Mouse (Mus musculus): ENCODE results near the gene Macc1. TPM values are rescaled to one million over a fixed set of nuclear protein-coding genes. Genes with fewer than 3 reads are reported as not detected.

The Macc1 gene
- total RNA-seq, 2 experiments from 2014 or later: not detected

DNA sequence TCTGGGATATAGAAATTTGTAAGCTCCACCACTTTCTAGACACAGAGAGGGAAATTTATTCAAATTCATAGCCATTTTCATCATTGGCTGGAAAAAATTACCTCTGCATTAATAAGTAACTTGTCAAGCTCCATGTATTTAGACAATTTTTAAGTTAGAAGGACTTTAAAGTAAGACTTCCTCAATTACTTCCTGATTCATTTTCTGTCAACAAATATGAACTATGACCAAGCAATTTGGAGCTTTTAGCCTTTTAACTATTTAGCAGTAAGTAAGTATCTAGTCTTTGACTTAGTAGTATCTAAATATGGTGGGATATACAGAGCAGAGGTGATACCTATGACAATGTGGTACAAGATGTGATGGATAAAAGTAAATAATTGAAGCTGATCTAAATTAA, 72.2 kb downstream of the Macc1 start:
- intact Hi-C loops (cut with DNase I): no loop called here
- no peak for DNase-seq

DNA sequence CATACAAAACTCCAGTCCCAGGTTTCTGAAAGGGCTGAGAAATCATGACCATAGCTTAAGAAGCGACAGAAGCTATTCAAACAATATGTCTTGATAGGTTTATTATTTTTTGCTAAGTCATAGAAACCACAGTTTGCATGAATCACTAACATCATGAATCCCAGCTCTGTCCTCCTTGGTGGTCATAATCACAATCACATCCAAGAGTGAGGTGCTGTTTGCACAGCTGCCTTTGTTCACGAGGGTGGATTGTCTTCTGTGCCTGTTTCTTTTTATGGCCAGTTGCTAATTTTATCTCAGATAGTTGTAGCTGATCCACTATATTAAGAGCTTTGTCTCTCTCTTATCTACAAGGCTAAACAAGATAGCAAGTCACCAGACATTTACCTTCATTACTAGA, 72.6 kb downstream of the Macc1 start:
- intact Hi-C loops (cut with DNase I): no loop called here
- no peak for DNase-seq

DNA sequence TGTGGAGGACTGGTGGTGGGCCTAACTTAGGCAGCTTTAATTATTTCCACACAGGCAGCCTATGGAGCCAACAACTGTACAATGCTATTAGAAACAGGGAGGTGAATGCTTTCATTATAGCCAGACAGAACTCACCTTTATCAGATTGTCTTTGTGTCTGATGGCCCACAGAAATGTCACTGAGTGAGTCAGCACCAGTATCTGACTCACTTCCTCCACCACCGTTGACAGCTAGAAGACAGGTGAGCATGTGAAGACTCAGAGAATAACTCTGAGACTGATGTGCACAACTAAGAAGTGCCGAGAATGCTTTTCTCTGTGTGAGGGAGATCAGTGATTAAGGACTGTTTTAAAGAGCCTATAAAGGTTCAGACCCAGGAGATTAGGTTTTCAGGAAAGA, 73.9 kb downstream of the Macc1 start:
- intact Hi-C loops (cut with DNase I): no loop called here
- DNase-seq: no peak

DNA sequence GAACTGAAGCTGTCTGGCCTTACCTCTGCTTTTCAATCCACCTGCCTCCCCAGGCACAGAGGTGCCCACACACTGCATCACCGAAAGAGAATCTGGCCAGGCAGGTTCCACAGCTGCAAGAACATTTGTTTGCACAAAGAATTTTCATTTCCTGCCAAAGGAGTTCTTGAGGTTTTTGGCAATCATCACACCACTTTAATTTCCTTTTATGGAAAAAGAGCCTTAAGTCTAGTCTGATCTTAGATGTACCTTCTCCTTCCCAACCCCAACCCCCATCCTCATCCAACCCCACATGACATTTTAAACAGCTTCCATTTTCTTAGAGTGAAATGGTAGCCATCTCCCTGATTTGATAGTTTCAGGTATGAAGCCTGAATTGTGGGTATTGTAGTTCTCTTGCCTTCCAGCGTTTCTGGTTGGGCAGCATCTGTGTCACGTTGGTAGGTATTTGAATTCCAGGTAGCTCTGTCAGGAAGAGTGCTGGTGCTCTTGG, 76.2 kb downstream of the Macc1 start:
- intact Hi-C loops (cut with DNase I): no loop called here
- no peak for DNase-seq

DNA sequence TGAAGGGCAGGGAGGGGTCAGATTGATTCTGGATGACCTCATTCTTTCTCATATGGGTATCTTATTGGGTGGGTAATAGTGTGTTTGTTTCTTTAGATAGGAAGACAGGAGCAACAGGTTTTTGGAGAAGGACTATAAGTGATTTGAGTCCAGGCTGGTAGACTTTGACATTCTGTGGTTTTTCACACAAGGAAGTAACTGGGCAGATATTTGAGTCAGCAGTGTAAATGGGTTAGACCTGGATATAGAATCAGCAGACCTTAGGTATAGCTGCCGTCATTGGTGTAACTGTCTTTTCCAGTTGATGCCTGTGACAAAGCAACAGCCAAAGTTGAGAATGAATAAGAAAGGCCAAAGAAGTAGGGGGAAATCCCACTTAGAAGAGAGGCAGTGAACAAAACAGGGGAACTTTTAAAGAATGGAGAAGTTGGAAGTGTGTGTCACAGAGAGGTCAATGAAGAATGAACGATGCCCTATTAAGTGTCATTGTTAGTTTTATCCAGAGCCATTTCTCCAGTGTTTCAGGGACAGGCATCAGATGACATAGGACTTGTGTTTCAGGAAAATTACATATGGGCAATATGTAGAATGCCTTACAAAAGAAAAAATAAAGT, 84.1 kb downstream of the Macc1 start:
- intact Hi-C loops (cut with DNase I): no loop called here
- DNase-seq: no peak

DNA sequence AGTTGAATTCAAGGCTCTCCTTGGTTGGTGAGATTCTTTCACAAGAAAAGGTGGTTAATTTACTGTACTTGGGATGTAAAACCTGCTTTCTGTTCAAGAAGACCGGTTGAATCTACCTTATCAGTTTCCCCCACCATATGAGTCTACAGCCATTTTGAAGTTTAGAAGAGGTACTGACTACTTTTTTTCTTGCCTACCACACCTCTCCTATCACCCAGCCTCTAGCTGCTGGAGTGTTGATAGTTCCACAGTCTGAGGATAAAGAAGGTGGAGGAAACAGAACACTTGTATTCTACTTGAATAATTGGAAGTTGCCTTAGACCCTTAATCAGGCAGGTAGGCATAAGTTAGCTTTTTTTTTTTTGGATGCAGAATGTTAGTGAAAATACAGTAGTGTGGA, 88.2 kb downstream of the Macc1 start:
- DNase-seq: no peak
- intact Hi-C loops (cut with DNase I): no loop called here

DNA sequence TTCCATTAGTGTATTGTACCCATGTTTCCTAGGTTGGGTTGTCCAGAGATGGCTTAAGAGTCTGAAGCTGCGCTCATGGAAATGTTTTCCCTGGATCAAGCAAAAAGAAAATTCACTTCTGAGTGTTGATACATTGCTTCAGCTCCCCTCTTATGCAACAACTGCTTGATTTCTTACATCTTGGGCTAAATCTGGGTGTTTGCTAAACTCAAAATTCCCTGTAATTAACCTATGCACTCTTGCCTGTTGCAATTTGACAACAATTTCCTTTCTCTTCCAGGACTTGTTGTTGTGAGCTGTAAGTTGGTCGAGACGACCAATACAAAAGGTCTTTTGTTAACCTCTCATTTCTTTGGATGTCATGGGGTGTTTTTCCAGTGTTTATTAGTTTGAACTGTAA, 88.7 kb downstream of the Macc1 start:
- intact Hi-C loops (cut with DNase I): no loop called here
- no peak for DNase-seq

DNA sequence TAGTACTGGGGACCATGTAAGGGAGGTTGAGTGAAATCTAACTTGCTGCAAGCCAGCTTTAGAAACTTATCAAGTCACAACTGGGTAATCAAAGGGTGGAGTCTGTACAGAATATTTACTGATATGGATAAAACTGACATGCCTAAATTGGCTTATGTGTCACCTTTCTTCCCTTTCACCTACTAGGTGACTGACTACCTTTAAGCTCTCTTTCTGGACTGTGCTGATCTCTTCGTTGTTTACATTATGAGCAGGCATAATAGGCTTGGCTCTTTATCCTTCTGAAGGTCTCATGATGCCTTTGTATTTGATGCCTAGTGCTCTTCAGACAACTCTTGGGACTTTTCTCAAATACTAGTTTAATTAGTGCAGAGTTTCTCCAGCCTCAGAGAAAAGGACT, 90.7 kb downstream of the Macc1 start:
- no peak for DNase-seq
- intact Hi-C loops (cut with DNase I): no loop called here

DNA sequence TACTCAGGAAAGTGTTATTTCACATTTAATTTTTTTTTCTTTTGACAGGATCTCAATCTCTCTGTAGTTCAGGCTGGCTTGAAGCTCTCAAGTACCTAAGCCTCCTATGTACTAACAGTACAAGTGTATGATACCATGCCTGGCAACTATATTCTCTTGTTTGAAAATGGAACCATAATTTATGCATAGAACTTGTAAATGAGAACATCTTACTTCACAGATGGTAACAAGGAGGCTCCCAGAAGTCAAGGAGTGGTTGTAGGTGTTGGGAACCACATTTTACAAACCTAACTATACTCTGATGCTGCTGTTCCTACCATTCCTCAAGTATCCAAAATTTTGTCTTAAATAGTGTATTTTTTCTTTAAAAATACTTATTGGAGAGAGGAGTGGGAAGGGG, 96.5 kb downstream of the Macc1 start:
- DNase-seq: no peak
- intact Hi-C loops (cut with DNase I): no loop called here

DNA sequence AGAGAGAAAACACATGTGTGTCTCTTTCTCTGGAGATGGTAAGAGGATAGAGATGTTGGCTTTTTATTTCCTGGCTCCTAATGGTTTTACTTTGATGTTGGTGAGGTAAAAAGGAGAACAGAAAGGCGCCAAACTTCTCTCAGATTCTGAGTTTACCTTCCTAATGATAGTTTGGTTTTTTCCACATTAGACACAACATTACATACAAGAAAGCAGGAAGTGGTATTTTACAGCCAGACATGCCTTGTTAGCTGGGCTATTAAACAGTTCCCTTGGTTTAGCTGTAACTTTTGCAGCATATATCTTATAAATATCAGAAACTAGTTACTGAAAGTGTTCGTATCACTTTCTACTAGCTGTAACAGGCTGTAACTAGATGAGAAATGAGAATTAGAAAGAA, 96.9 kb downstream of the Macc1 start:
- intact Hi-C loops (cut with DNase I): no loop called here

DNA sequence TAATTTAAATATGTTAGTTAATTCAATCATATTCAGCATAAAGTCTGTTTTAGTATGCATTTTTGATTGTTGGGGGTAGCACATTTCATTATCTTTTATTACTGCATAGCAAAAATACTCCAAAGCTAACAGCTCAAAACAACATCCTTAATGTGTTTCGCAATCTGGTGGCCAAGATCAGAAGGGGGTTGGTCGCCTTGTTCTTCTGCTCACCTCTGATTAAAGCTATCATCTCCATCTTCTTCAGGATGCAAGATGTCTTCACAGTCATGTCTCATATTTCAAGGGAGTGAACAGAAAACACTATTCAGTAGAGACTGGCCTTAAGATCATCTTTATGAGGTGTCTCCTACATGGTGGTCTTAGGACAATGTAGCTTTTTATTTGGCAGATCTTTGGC, 97.9 kb downstream of the Macc1 start:
- intact Hi-C loops (cut with DNase I): no loop called here
- no peak for DNase-seq

More for the DNA sequence above, 96.9 kb downstream of the Macc1 start:
- no peak for DNase-seq

DNA sequence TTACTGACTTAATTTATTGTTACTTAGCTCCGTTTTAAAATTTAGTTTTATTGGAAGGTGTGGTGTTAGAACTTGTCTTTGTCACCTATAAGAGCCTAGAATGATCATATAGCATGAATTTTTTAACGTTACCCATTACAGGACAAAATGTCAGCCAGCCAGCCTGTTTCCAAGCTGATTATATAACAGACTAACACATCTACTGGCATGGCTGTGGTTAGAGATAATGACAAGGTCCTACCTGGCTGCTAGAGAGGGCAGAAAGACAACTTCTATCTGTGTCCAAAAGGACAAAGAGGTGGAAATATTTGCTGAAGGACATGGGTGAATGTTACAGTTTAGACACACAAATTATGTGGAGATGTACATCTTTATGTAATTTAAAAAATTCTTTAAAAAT, 101.8 kb downstream of the Macc1 start:
- no peak for DNase-seq
- intact Hi-C loops (cut with DNase I): no loop called here

DNA sequence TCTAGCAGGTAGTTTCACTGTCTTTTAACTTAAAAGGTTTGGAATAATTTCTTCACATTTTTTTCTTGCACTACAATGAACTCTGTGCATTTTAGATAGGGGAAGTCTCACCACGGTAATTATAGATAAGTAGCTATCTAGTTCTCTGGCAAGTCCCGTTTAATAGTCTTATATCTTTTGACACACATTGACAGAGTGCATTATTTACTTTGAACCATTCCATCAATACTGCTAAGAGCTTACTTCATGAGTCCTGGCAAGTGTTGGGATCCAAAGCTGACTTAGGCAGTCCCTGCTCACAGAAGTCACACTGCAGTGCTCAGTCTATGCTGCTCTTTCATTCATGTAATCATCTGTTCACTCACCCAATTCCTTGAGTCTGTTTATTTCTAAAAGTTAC, 111.7 kb downstream of the Macc1 start:
- intact Hi-C loops (cut with DNase I): loop anchor here (5.0 kb wide), 1 partner anchor 557 kb away; no protein-coding TSS in a partner anchor
- DNase-seq: no peak

DNA sequence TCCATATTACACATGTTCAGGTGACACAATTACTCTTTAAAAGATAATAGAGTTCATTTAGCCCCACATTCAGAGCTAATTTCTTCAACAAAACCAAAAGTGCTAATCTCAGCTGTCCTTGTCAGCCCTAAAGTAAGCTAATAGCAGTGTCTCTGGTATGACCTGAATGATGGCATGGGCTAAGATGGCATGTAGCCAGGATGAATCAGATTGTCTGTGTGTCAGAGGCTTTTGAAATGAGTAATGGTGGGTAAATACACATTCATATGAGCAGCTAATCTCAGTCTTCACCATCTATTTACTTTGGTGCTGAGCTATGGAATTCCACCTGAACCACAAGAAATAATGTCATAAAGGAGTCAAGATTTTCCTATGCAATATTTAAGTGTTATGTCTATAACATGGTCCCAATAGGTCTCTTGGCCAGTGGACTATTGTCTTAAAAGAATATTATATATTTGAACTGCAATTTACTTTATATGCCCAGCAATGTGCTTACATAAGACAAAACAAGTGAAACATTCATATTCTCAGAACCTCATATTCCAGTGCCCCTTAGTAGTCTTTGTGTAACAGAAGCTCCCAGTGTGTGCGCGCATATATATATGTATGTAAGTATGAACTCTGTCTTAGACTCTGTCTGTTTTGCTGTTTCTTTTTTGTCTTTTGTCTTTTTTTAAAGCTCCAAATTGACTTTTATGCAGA, 112.3 kb downstream of the Macc1 start:
- intact Hi-C loops (cut with DNase I): loop anchor here (5.0 kb wide), 1 partner anchor 556 kb away; no protein-coding TSS in a partner anchor
- no peak for DNase-seq

DNA sequence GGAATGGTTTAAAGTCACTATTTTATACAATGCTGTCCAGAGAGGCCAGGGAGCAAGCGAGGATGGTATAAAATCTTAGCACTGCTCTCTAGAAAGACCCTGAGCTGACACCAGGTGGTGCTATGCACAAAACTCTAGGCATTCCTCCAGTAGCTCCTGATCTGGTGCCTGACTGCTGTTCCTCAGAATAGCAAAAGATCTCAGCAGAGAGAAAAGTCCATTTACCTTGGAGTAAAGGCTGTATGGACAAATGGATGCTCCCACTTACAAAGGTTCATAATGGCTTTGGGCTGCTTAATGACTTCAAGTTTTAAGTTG, 112.8 kb downstream of the Macc1 start:
- intact Hi-C loops (cut with DNase I): loop anchor here (5.0 kb wide), 1 partner anchor 555 kb away; no protein-coding TSS in a partner anchor

DNA sequence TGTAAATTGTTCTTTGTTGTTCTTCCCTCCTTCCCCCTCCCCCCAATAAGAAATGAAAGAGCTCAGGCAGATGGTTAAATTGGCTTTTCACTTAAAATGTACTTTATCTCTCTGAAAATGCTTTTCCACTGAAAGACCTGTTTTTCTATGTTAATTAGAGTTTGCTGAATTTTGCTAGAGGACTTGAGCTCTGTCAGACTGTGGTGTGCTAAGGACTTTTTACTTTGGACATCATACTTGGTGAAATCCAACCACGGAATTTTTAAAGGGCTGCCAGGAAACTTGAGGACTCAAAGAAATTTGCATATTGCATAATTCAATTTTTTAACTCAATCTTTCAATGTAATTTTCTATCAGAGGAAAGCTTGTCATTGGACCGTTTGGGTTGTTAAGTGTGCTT, 126.7 kb downstream of the Macc1 start:
- no peak for DNase-seq
- intact Hi-C loops (cut with DNase I): no loop called here

More for the DNA sequence above, 112.8 kb downstream of the Macc1 start:
- DNase-seq: peak; percentile 38 to 50

DNA sequence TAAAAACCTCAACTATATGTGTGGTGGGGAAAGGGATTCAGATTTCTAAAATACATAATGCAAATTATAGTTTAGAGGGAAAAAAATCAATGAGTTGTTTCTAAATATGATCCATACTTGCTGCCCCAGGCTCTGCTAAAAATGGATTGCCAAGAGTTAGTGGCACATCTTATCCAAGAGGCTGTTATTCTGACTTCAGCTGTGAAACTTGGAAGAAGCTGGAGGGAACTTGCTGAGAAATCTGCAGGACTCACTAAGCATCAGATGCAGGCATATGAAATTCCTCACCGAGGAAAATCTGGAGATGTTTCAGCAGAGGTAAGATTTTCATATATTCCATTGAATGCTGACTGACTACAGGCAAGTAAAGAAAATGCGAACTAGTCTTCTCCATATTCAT, 136.0 kb downstream of the Macc1 start:
- DNase-seq: no peak

DNA sequence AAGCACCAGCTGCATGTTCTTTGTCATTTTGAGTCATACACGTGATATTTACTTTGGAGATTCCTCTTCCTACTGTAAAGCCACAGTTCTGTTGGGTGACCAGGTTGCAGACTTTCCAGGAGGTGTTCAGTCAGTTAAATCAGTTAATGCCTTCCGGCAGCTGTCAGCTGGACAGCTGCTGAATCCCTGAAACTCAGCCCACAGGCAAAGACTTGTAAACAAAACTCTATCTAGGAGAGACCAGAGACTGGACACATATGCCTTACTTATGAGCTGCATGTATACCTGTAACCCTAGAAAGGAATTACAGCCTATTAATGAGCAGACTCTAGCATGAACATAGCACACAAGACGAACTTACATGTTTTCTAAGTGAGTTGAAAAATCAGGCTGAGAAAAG, 137.2 kb downstream of the Macc1 start:
- DNase-seq: no peak
- intact Hi-C loops (cut with DNase I): no loop called here

More for the DNA sequence above, 136.0 kb downstream of the Macc1 start:
- intact Hi-C loops (cut with DNase I): no loop called here

DNA sequence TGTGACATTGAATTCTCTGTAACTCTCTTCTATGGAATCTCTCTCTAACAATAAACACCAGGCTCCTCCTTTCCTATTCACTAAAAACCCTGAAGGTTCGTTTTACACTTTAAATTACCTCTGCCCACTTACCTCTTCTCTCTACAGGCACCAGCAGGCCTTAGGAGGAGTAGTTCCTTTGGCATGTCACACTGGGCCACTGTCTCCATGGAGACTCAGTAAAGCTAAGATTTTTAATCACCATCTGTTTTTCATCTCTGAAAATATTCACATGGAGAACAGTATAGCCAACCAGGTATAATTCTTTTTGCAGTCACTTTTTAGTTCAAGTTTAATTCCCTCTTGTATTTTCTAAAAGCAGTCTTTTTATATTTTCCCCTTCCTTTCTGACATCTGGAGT, 140.0 kb downstream of the Macc1 start:
- DNase-seq: no peak
- intact Hi-C loops (cut with DNase I): no loop called here

DNA sequence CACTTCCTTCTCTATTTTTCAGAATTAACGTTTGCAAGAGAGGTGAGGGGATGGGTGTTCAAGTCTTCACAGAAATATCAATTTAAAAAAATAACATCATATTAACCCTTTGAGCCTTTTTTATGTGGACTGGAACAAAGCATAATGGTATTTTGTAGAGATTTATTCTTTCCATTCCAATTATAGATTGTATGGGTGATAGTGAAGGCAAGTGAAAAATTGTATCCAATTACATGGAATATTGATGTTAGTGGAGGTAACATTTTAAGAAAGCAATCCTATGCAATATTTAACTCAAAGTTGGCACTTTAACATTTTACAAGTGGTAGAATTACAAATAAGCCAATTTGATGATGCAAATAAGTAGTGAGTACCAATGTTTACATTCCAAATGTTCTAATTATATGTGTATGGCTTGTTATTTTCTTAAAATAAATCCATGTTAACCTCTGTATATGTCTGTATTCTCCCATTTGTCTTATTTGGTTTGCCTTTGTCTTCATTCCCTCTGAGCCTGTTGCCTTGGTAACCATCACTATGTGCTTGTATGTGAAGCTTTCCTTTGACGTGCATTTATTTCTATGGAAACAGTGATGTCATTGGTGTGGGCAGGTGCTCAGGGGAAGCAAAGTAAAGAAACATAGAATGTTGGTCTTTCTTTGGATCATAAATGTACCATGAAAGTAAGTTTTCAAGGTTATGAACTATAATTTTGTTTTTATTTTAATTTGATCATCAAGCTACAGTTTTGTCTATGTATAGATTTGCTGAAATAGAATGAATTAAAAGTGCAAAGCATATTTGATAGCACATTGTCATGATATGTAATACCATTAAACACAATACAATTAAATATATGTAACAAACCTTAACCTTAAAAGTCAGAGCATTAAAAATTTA, 150.2 kb downstream of the Macc1 start:
- intact Hi-C loops (cut with DNase I): no loop called here
- no peak for DNase-seq

DNA sequence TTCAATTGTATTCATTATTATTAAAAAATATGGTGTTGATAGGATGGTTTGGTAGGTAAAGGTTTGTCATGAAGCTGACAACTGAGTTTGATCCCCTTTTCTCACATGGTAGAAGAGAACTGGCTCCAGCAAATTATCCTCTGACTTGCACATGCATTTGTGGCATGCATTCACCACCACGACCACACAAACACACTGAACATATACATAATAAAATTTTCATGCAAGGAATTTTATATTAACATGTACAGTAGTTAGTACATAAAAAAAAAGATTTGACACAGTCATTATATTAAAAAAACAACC, 150.8 kb downstream of the Macc1 start:
- DNase-seq: no peak
- intact Hi-C loops (cut with DNase I): no loop called here

DNA sequence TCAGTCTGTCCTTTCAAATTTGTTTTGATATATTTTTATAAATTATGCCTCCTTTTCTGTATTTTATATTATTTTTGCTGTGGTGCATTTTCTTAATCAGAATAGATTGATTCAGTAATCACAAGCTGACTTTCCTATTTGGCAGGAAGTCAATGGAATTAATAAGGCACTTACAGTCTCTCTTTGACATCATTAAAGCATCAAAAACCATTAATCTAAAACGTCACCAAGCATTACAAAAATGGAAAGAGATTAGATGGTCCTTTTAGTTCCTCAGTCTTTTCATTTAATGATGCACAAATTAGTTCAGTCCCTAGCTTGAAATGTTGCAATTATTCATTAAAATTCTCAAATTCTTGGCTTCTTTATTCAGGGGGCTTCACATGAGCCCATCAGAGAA, 153.6 kb downstream of the Macc1 start:
- intact Hi-C loops (cut with DNase I): no loop called here
- no peak for DNase-seq

Measured in heart, postnatal 14 days (tissue).